Mouse (Mus musculus): Measurements from ENCODE around the gene F2rl2.

DNA sequence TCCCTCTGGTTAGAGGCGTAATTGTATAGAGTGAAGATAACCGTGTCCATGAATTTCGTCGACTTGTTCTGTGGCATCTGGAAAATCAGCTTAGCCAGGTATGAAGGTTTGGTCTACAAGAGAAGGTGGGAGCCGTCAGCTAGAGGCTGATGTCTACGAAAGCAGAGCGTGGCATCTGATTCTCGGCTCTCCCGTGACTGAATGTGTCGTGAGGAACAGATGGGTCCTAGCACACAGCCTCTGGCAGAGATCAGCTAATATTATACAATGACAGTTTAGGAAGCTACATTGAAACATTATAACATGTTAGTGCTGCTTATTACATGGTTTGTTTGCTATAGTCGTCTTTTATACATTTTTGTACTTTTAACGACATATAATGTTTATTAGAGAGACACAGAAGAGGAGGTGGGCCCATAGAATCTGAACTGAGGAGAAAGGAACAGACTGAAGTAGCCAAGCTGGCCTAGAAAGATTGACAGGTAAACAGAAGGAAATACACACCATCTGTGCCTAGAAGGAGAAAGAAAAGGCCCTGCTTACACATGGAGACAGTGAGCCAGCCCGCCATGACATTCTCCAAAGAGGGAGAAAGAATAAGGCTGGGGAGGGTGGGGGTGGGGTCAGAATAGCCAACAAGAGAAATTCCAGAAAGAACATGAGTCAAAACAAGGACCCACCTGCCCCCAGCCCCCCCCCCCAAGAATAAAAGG, 30.9 kb upstream of the F2rl2 start:
- TF ChIP-seq CTCF (IDR thresholded peaks at IDR 0.05; ENCODE audit: low read depth, low read length): no peak
- TF ChIP-seq POLR2A (IDR thresholded peaks at IDR 0.05; ENCODE audit: insufficient read depth, low read length): no peak
- TF ChIP-seq EP300 (IDR thresholded peaks at IDR 0.05; ENCODE audit: insufficient read depth, low read depth, low read length): no peak
